In the genomic region with DNA sequence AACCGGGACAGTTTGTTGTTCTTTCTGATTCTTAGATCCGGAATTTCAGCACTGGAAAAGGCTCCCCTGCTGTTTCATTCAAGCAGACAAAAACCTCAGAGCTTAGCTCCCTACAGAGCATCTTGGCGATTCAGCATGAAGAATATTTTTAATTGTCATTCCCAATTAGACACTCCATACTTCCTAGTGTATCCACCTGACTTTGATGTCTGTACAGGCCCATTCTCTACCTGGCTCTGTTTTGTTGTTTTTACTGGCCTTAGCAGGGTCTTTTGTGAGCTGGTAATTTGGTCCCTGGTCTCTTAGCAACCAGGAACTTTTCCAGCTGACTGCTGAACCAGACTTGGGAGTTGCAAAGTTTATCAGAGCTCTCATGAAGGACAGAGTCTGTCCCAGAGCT, we compare ENCODE assay signal across 16 mouse cellular contexts. TPM values are rescaled to one million over a fixed set of nuclear protein-coding genes. Genes with fewer than 3 reads are reported as not detected.
DNase-seq lines count a peak whose midpoint lies in the region; ATAC-seq and TF ChIP-seq lines count a peak whose summit lies in the region.
"Had no signal": no experiment of that assay in that cellular context is flagged by ENCODE, and none has a peak within 500 bp of the region (broad histone marks: within the 10 kb centered on the region; RNA-seq: fewer than 3 reads in every experiment).

No protein-coding gene starts in this region.

- intact Hi-C loops in heart, postnatal 10 days (cut with DNase I): no loop called here

- H3K27ac ChIP-seq in forebrain, embryonic 14.5 days (ENCODE audit: low read depth, low read length): peak overlapping the region; percentile 44; the same call in 1 of the 2 replicates
- H3K27ac ChIP-seq in midbrain, postnatal 0 days (ENCODE audit: low read depth, low read length): no peak overlapping the region; the same call in 1 of the 2 replicates
- H3K27ac ChIP-seq in intestine, postnatal 0 days (ENCODE audit: low read depth, low read length): no peak overlapping the region
- H3K27ac ChIP-seq: embryonic facial prominence, embryonic 13.5 days; neural tube, embryonic 12.5 days had no signal

- H3K4me3 ChIP-seq in forebrain, embryonic 14.5 days (ENCODE audit: low read depth, low read length): no peak overlapping the region
- no peak overlapping the region for H3K4me3 ChIP-seq in midbrain, postnatal 0 days (ENCODE audit: low read depth, low read length)
- H3K4me3 ChIP-seq in intestine, postnatal 0 days (ENCODE audit: low read depth, low read length): no peak overlapping the region
- H3K4me3 ChIP-seq: embryonic facial prominence, embryonic 13.5 days; neural tube, embryonic 12.5 days had no signal

- no peaks in the 10 kb centered on the region for H3K27me3 ChIP-seq in forebrain, embryonic 14.5 days (replicated peaks; ENCODE audit: control insufficient read depth, insufficient read depth, low read length)
- H3K27me3 ChIP-seq in midbrain, postnatal 0 days (ENCODE audit: insufficient read depth, low read length): no peaks in the 10 kb centered on the region
- H3K27me3 ChIP-seq in intestine, postnatal 0 days (replicated peaks; ENCODE audit: control insufficient read depth, insufficient read depth, low read length): no peaks in the 10 kb centered on the region
- H3K27me3 ChIP-seq: embryonic facial prominence, embryonic 13.5 days; neural tube, embryonic 12.5 days had no signal

- H3K9ac ChIP-seq in forebrain, embryonic 14.5 days (ENCODE audit: low read length): no peak overlapping the region
- H3K9ac ChIP-seq in midbrain, postnatal 0 days (replicated peaks; ENCODE audit: low read length, poor library complexity, severe bottlenecking): no peak overlapping the region
- no peak overlapping the region for H3K9ac ChIP-seq in intestine, postnatal 0 days (ENCODE audit: low read depth, low read length)
- H3K9ac ChIP-seq: embryonic facial prominence, embryonic 13.5 days; neural tube, embryonic 12.5 days had no signal

- no peaks in the 10 kb centered on the region for H3K36me3 ChIP-seq in forebrain, embryonic 14.5 days (ENCODE audit: control insufficient read depth, insufficient read depth, low read length)
- H3K36me3 ChIP-seq in midbrain, postnatal 0 days (ENCODE audit: insufficient read depth, low read length): no peaks in the 10 kb centered on the region
- H3K36me3 ChIP-seq in intestine, postnatal 0 days (ENCODE audit: control insufficient read depth, insufficient read depth): no peaks in the 10 kb centered on the region
- H3K36me3 ChIP-seq: embryonic facial prominence, embryonic 13.5 days; neural tube, embryonic 12.5 days had no signal

- DNase-seq in heart, postnatal 10 days: peak; percentile 10 to 12
- DNase-seq in heart, adult 11 months: no peak
- DNase-seq in brain, embryonic 14.5 days (ENCODE audit: low read depth): peak; percentile 68
- peak; percentile 42 for DNase-seq in forebrain, embryonic 14.5 days (ENCODE audit: low spot score)
- DNase-seq in midbrain, postnatal 0 days (ENCODE audit: low spot score): peak; percentile 51
- DNase-seq in lung, adult 18-20 months: no peak
- DNase-seq: adrenal gland, adult 8-10 months; kidney, postnatal 25 days; liver; thymus, adult 18-20 months had no signal

- WGBS in forebrain, embryonic 14.5 days: 1% methylated on average over 3 of the region's 3 CpGs
- 3% methylated on average over 3 of the region's 3 CpGs for WGBS in midbrain, postnatal 0 days
- 55% methylated on average over 3 of the region's 3 CpGs for WGBS in intestine, postnatal 0 days

- no peak for TF ChIP-seq POLR2A in brain, embryonic 14.5 days (IDR thresholded peaks at IDR 0.05; ENCODE audit: borderline replicate concordance, extremely low read depth, insufficient read depth, insufficient read length, poor library complexity, severe bottlenecking)

- H3K9me3 ChIP-seq in forebrain, embryonic 14.5 days (replicated peaks; ENCODE audit: control insufficient read depth, low read length): no peaks in the 10 kb centered on the region
- H3K9me3 ChIP-seq in midbrain, postnatal 0 days (ENCODE audit: low read length): no peaks in the 10 kb centered on the region
- H3K9me3 ChIP-seq in intestine, postnatal 0 days (ENCODE audit: control insufficient read depth): no peaks in the 10 kb centered on the region
- H3K9me3 ChIP-seq: embryonic facial prominence, embryonic 13.5 days; neural tube, embryonic 12.5 days had no signal

- ATAC-seq in forebrain, embryonic 14.5 days: no peak
- no peak; the same call in 1 of the 2 replicates for ATAC-seq in midbrain, postnatal 0 days (ENCODE audit: low FRiP score)
- no peak for ATAC-seq in intestine, postnatal 0 days
- ATAC-seq: intestine, embryonic 16.5 days had no signal

- H3K4me1 ChIP-seq in forebrain, embryonic 14.5 days (ENCODE audit: control insufficient read depth, insufficient read depth, low read length): 0 out of 2 replicates have a peak, but pooled peaks cover 7% of the 10 kb centered on the region
- no peaks in the 10 kb centered on the region; the same call in 1 of the 2 replicates for H3K4me1 ChIP-seq in midbrain, postnatal 0 days (ENCODE audit: insufficient read depth, low read length)
- H3K4me1 ChIP-seq in intestine, postnatal 0 days (replicated peaks; ENCODE audit: control insufficient read depth, insufficient read depth, low read length): 0 out of 2 replicates have a peak, but pooled peaks cover 3% of the 10 kb centered on the region

- no peak for TF ChIP-seq CTCF in brain, embryonic 14.5 days (IDR thresholded peaks at IDR 0.05; ENCODE audit: borderline replicate concordance, extremely low read depth, insufficient read depth, insufficient read length)
- TF ChIP-seq CTCF in midbrain, postnatal 0 days (IDR thresholded peaks at IDR 0.05): no peak
- TF ChIP-seq CTCF in intestine, postnatal 0 days (IDR thresholded peaks at IDR 0.05; ENCODE audit: low read depth): no peak

- H3K4me2 ChIP-seq in forebrain, embryonic 14.5 days (ENCODE audit: low read length): no peak overlapping the region
- no peak overlapping the region for H3K4me2 ChIP-seq in midbrain, postnatal 0 days (ENCODE audit: low read depth, low read length, poor library complexity, severe bottlenecking)
- H3K4me2 ChIP-seq in intestine, postnatal 0 days (replicated peaks; ENCODE audit: low read depth): no peak overlapping the region
- H3K4me2 ChIP-seq: embryonic facial prominence, embryonic 13.5 days; neural tube, embryonic 12.5 days had no signal

RNA-seq across cellular contexts. Expression of gene Unc5cl, which starts 50.3 kb away (rescaled TPM):
- total RNA-seq in heart, postnatal 10 days (2021): under 1 TPM in 1 of 2 experiments, not detected in 1; 0.72 TPM
- 0.14 TPM in 2 replicates for polyA plus RNA-seq in brain, embryonic 14.5 days (2012; rRNA removed)
- 0.17 and 0.50 TPM in 2 replicates for polyA plus RNA-seq in forebrain, embryonic 14.5 days (2014; fragmentation: Nextera tagmentation; extraction: Ambion mirVana)
- total RNA-seq in midbrain, postnatal 0 days (2014; rRNA removed): 0.19 and 0.49 TPM in 2 replicates
- polyA plus RNA-seq in midbrain, postnatal 0 days (2015; fragmentation: Nextera tagmentation; extraction: Ambion mirVana): 0.06 and 0.32 TPM in 2 replicates
- 26.7 and 28.4 TPM in 2 replicates for polyA plus RNA-seq in intestine, postnatal 0 days (2015; fragmentation: Nextera tagmentation; extraction: Ambion mirVana)
- total RNA-seq: adrenal gland, adult 8-10 months had no signal
- polyA plus RNA-seq: neural tube, embryonic 12.5 days had no signal

RNA-seq across cellular contexts. Expression of gene Tspo2, which starts 53.7 kb away (rescaled TPM):
- total RNA-seq in heart, postnatal 10 days (2021): 1 to 10 TPM in 1 of 2 experiments, not detected in 1; 1.0 TPM
- polyA plus RNA-seq in brain, embryonic 14.5 days (2012; rRNA removed): 6.5 and 8.2 TPM in 2 replicates
- 1.6 and 2.6 TPM in 2 replicates for polyA plus RNA-seq in forebrain, embryonic 14.5 days (2014; fragmentation: Nextera tagmentation; extraction: Ambion mirVana)
- total RNA-seq in midbrain, postnatal 0 days (2014; rRNA removed): 0.22 and 0.85 TPM in 2 replicates
- polyA plus RNA-seq in midbrain, postnatal 0 days (2015; fragmentation: Nextera tagmentation; extraction: Ambion mirVana): 0.74 and 1.4 TPM in 2 replicates
- 0.48 and 1.3 TPM in 2 replicates for polyA plus RNA-seq in intestine, postnatal 0 days (2015; fragmentation: Nextera tagmentation; extraction: Ambion mirVana)
- total RNA-seq: CH12.LX; left cerebral cortex, adult 8-10 months had no signal

Comparison
In these comparisons a context has a peak if more than half of its experiments do, and no peak if none do; other contexts are left out.
1. DNase-seq: peak in heart, postnatal 10 days (2 of 2), brain, embryonic 14.5 days (single experiment), forebrain, embryonic 14.5 days (single experiment) and midbrain, postnatal 0 days (single experiment); none in heart, adult 11 months (single experiment) and lung, adult 18-20 months (0 of 2).
2. RNA of gene Unc5cl, which starts 50.3 kb away (polyA plus RNA-seq): 26.7 to 28.4 TPM in intestine, postnatal 0 days; 0.17 to 0.50 TPM in forebrain, embryonic 14.5 days, 0.06 to 0.32 TPM in midbrain, postnatal 0 days and 0.14 TPM in brain, embryonic 14.5 days; every median in the first group is over 10 times any median in the second.